20 mouse cellular contexts compared by ENCODE assay signal in the genomic region with DNA sequence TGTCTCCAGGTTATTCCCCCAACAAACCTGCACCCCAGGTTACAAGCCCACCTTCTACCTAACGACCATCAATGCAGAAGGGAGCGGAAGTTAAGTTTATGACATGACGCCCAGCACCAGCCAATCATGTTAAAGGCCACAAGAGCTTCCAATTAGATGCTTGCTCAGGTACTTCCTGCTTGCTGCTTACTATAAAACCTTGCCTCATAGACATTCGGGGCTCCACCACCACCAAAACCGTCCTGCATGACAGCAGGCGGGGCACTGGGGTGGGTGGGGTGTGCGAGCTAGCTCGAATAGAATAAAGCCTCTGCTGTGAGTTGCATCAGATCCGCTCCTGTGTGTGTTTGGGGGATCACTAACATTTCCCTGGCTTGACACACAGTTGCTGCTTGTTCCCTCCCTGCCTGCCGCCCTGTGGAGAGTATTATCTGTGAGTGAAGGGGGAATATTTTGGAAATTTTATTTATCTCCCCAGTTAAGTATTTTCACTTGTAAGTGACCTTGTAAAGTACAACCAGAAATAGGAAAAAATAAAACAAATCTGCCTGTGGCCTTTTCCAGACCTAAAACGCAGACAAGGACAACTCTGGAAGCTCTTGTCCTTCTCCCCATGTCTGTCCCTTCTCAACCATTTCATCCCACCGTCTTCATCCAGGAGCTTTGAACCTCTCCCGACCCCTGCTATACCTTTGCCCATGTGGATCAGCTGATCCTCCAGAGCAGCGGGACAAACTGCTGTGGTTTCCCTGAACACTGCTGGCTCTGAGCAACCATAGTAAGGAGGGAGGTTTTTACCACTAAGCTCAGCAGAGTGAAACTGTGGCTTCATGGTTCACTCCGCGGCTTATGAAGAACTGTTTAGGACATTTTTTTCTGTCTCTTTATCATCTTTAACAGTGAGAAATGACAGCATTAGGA. TPM values are rescaled to one million over a fixed set of nuclear protein-coding genes. Genes with fewer than 3 reads are reported as not detected.
DNase-seq lines count a peak whose midpoint lies in the region; ATAC-seq and TF ChIP-seq lines count a peak whose summit lies in the region.
"Had no signal": no experiment of that assay in that cellular context is flagged by ENCODE, and none has a peak within 500 bp of the region (broad histone marks: within the 10 kb centered on the region; RNA-seq: fewer than 3 reads in every experiment).

No protein-coding gene starts in this region.

- 60% methylated on average over 16 of the region's 16 CpGs for WGBS in stomach, embryonic 15.5 days
- WGBS in stomach, postnatal 0 days, result 55% methylated on average over 16 of the region's 16 CpGs
- WGBS in heart, postnatal 0 days, result 57% methylated on average over 16 of the region's 16 CpGs
- WGBS in midbrain, embryonic 10.5 days, result 71% methylated on average over 16 of the region's 16 CpGs

- peaks cover 12% of the 10 kb centered on the region for H3K4me1 ChIP-seq in stomach, embryonic 15.5 days
- H3K4me1 ChIP-seq in stomach, postnatal 0 days (replicated peaks; ENCODE audit: control insufficient read depth, insufficient read depth), result no peaks in the 10 kb centered on the region; the same call in 1 of the 2 replicates
- peaks cover 37% of the 10 kb centered on the region for H3K4me1 ChIP-seq in heart, postnatal 0 days (ENCODE audit: control insufficient read depth, insufficient read depth)
- H3K4me1 ChIP-seq in midbrain, embryonic 10.5 days, result peaks cover 3% of the 10 kb centered on the region; the same call in 1 of the 2 replicates
- H3K4me1 ChIP-seq: forebrain, embryonic 10.5 days had no signal

- peak; percentile 75 for DNase-seq in heart, adult 11 months
- no peak for DNase-seq in heart, postnatal 25 days (ENCODE audit: low spot score)
- DNase-seq in stomach, postnatal 0 days (ENCODE audit: low spot score), result no peak
- DNase-seq in heart, postnatal 0 days (ENCODE audit: low spot score), result no peak
- DNase-seq in midbrain, embryonic 10.5 days (ENCODE audit: low spot score), result no peak
- no peak for DNase-seq in kidney, postnatal 10 days
- DNase-seq: cerebellum, adult 8-10 months; embryo, embryonic 11 days; gastrocnemius, adult 2 months; layer of hippocampus, postnatal 36 days; liver; lung, adult 2 months; lung, postnatal 36 days had no signal

- H3K27ac ChIP-seq in stomach, embryonic 15.5 days, result no peak overlapping the region
- H3K27ac ChIP-seq in stomach, postnatal 0 days (replicated peaks), result no peak overlapping the region
- peak overlapping the region; percentile 96 for H3K27ac ChIP-seq in heart, postnatal 0 days (ENCODE audit: low read depth)
- H3K27ac ChIP-seq in midbrain, embryonic 10.5 days (replicated peaks), result no peak overlapping the region
- H3K27ac ChIP-seq: embryonic facial prominence, embryonic 15.5 days; forebrain, embryonic 10.5 days; gastrocnemius, adult 2 months; hindbrain, embryonic 14.5 days; intestine, embryonic 15.5 days; midbrain, embryonic 12.5 days had no signal

- TF ChIP-seq CTCF in stomach, postnatal 0 days (IDR thresholded peaks at IDR 0.05; ENCODE audit: low read depth), result no peak
- no peak for TF ChIP-seq CTCF in heart, postnatal 0 days (IDR thresholded peaks at IDR 0.05; ENCODE audit: low read depth)

- no peaks in the 10 kb centered on the region for H3K36me3 ChIP-seq in stomach, embryonic 15.5 days
- no peaks in the 10 kb centered on the region for H3K36me3 ChIP-seq in stomach, postnatal 0 days (ENCODE audit: control insufficient read depth, insufficient read depth, low read length)
- H3K36me3 ChIP-seq in heart, postnatal 0 days (replicated peaks; ENCODE audit: control insufficient read depth, insufficient read depth, low read length), result no peaks in the 10 kb centered on the region
- H3K36me3 ChIP-seq in midbrain, embryonic 10.5 days, result no peaks in the 10 kb centered on the region
- H3K36me3 ChIP-seq: embryonic facial prominence, embryonic 15.5 days; forebrain, embryonic 10.5 days; intestine, embryonic 15.5 days; midbrain, embryonic 12.5 days had no signal

- intact Hi-C loops in heart, postnatal 25 days (cut with DNase I), result no loop called here

- no peak for ATAC-seq in stomach, embryonic 15.5 days (ENCODE audit: insufficient read depth, low FRiP score, low read depth)
- ATAC-seq in stomach, postnatal 0 days (ENCODE audit: low FRiP score, low TSS enrichment), result no peak
- no peak for ATAC-seq in heart, postnatal 0 days (ENCODE audit: insufficient read depth, low read depth)
- ATAC-seq: intestine, embryonic 15.5 days had no signal

- no peak overlapping the region for H3K9ac ChIP-seq in stomach, embryonic 15.5 days
- no peak overlapping the region for H3K9ac ChIP-seq in stomach, postnatal 0 days (ENCODE audit: low read length)
- H3K9ac ChIP-seq in heart, postnatal 0 days (replicated peaks; ENCODE audit: low read depth, low read length), result 0 out of 2 replicates have a peak overlapping the region, but pooled peaks have one; percentile 32
- H3K9ac ChIP-seq: embryonic facial prominence, embryonic 15.5 days; hindbrain, embryonic 14.5 days; intestine, embryonic 15.5 days; midbrain, embryonic 12.5 days had no signal

- no peaks in the 10 kb centered on the region for H3K27me3 ChIP-seq in stomach, embryonic 15.5 days (replicated peaks)
- H3K27me3 ChIP-seq in stomach, postnatal 0 days (ENCODE audit: control insufficient read depth, insufficient read depth, low read length), result no peaks in the 10 kb centered on the region
- no peaks in the 10 kb centered on the region for H3K27me3 ChIP-seq in heart, postnatal 0 days (ENCODE audit: control insufficient read depth, insufficient read depth, low read length)
- H3K27me3 ChIP-seq in midbrain, embryonic 10.5 days (ENCODE audit: low read depth, poor library complexity, severe bottlenecking), result no peaks in the 10 kb centered on the region
- H3K27me3 ChIP-seq: embryonic facial prominence, embryonic 15.5 days; midbrain, embryonic 12.5 days had no signal

- no peak overlapping the region for H3K4me3 ChIP-seq in stomach, embryonic 15.5 days (replicated peaks)
- no peak overlapping the region for H3K4me3 ChIP-seq in stomach, postnatal 0 days (ENCODE audit: low read depth, low read length)
- H3K4me3 ChIP-seq in heart, postnatal 0 days (ENCODE audit: low read depth, low read length), result no peak overlapping the region
- H3K4me3 ChIP-seq in midbrain, embryonic 10.5 days, result no peak overlapping the region
- H3K4me3 ChIP-seq: embryonic facial prominence, embryonic 15.5 days; forebrain, embryonic 10.5 days; intestine, embryonic 15.5 days; midbrain, embryonic 12.5 days; myocyte had no signal

- TF ChIP-seq EP300 in stomach, postnatal 0 days (optimal IDR thresholded peaks at IDR 0.05), result no peak
- no peak for TF ChIP-seq EP300 in heart, postnatal 0 days (IDR thresholded peaks at IDR 0.05; ENCODE audit: low read depth)

- H3K4me2 ChIP-seq in stomach, embryonic 15.5 days, result 0 out of 2 replicates have a peak overlapping the region, but pooled peaks have one; percentile 5
- H3K4me2 ChIP-seq in stomach, postnatal 0 days (replicated peaks; ENCODE audit: low read depth), result no peak overlapping the region
- H3K4me2 ChIP-seq in heart, postnatal 0 days (ENCODE audit: low read depth, low read length), result no peak overlapping the region
- H3K4me2 ChIP-seq: embryonic facial prominence, embryonic 15.5 days; hindbrain, embryonic 14.5 days; intestine, embryonic 15.5 days; midbrain, embryonic 12.5 days had no signal

- peaks cover 6% of the 10 kb centered on the region; the same call in 1 of the 2 replicates for H3K9me3 ChIP-seq in stomach, embryonic 15.5 days
- H3K9me3 ChIP-seq in stomach, postnatal 0 days (ENCODE audit: control insufficient read depth, low read length), result peaks cover 5% of the 10 kb centered on the region; the same call in 1 of the 2 replicates
- H3K9me3 ChIP-seq in heart, postnatal 0 days (replicated peaks; ENCODE audit: control insufficient read depth, low read length), result peaks cover 5% of the 10 kb centered on the region; the same call in 1 of the 2 replicates
- H3K9me3 ChIP-seq in midbrain, embryonic 10.5 days (replicated peaks), result 0 out of 2 replicates have a peak, but pooled peaks cover 7% of the 10 kb centered on the region
- H3K9me3 ChIP-seq: intestine, embryonic 15.5 days; midbrain, embryonic 12.5 days had no signal

RNA-seq across cellular contexts. Expression of a gene that starts 21.5 kb away (rescaled TPM):
- 10 to 100 TPM; 35.8 to 42.9 TPM for total RNA-seq in heart, postnatal 25 days (2021)
- polyA plus RNA-seq in stomach, embryonic 15.5 days (2015; fragmentation: Nextera tagmentation; extraction: Ambion mirVana), result 18.0 and 18.2 TPM in 2 replicates
- 4.9 and 5.0 TPM in 2 replicates for polyA plus RNA-seq in stomach, postnatal 0 days (2015; fragmentation: Nextera tagmentation; extraction: Ambion mirVana)
- total RNA-seq in heart, postnatal 0 days (2014; rRNA removed; ENCODE audit: low replicate concordance), result 37.3 and 37.6 TPM in 2 replicates
- polyA plus RNA-seq in heart, postnatal 0 days (2015; fragmentation: Nextera tagmentation; extraction: Ambion mirVana), result 23.3 and 27.7 TPM in 2 replicates
- 24.6 and 26.7 TPM in 2 replicates for polyA plus RNA-seq in midbrain, embryonic 10.5 days (2016; fragmentation: Nextera tagmentation; extraction: Ambion mirVana)

RNA-seq across cellular contexts. Expression of a gene that starts 48.4 kb away (rescaled TPM):
- 10 to 100 TPM; 48.1 to 55.1 TPM for total RNA-seq in heart, postnatal 25 days (2021)
- 47.3 and 47.6 TPM in 2 replicates for polyA plus RNA-seq in stomach, embryonic 15.5 days (2015; fragmentation: Nextera tagmentation; extraction: Ambion mirVana)
- polyA plus RNA-seq in stomach, postnatal 0 days (2015; fragmentation: Nextera tagmentation; extraction: Ambion mirVana), result 23.4 and 23.6 TPM in 2 replicates
- total RNA-seq in heart, postnatal 0 days (2014; rRNA removed; ENCODE audit: low replicate concordance), result 55.3 and 60.0 TPM in 2 replicates
- polyA plus RNA-seq in heart, postnatal 0 days (2015; fragmentation: Nextera tagmentation; extraction: Ambion mirVana), result 42.4 and 47.1 TPM in 2 replicates
- polyA plus RNA-seq in midbrain, embryonic 10.5 days (2016; fragmentation: Nextera tagmentation; extraction: Ambion mirVana), result 70.6 and 84.1 TPM in 2 replicates
